In genomic region chr4:116304551-116304950, GRCm38 (mm10) we compare ENCODE assay signal across 15 mouse cellular contexts.
"Had no signal": no experiment of that assay in that cellular context is flagged by ENCODE, and none has a peak within 500 bp of the region (broad histone marks: within the 10 kb centered on the region; RNA-seq: fewer than 3 reads in every experiment).

No protein-coding gene starts in this region.

- H3K27ac ChIP-seq: kidney, postnatal 0 days; layer of hippocampus, adult 2 months; liver, embryonic 13.5 days; midbrain, embryonic 12.5 days; midbrain, embryonic 15.5 days; neural tube, embryonic 13.5 days had no signal

- H3K4me2 ChIP-seq: liver, embryonic 13.5 days; midbrain, embryonic 12.5 days; midbrain, embryonic 15.5 days; neural tube, embryonic 13.5 days had no signal

- H3K9ac ChIP-seq: liver, embryonic 13.5 days; midbrain, embryonic 12.5 days; midbrain, embryonic 15.5 days; neural tube, embryonic 13.5 days had no signal

- H3K9me3 ChIP-seq: liver, embryonic 13.5 days; midbrain, embryonic 12.5 days; midbrain, embryonic 15.5 days; neural tube, embryonic 13.5 days had no signal

- ATAC-seq: midbrain, embryonic 15.5 days had no signal

- H3K4me1 ChIP-seq: liver, embryonic 13.5 days; midbrain, embryonic 12.5 days; midbrain, embryonic 15.5 days; neural tube, embryonic 13.5 days had no signal

- H3K27me3 ChIP-seq: liver, embryonic 13.5 days; midbrain, embryonic 12.5 days; midbrain, embryonic 15.5 days; neural tube, embryonic 13.5 days had no signal

- H3K4me3 ChIP-seq: layer of hippocampus, adult 2 months; liver, embryonic 13.5 days; midbrain, embryonic 12.5 days; midbrain, embryonic 15.5 days; neural tube, embryonic 13.5 days had no signal

- DNase-seq: kidney, postnatal 25 days; layer of hippocampus, adult 9-11 months; liver, embryonic 13.5 days; lung, adult 2 months; lung, postnatal 14 days; lung, postnatal 4 days; retina, postnatal 1 day; right cerebral cortex, postnatal 25 days; thymus, adult 18-20 months; thymus, postnatal 36 days had no signal
